Mouse (Mus musculus) liver, embryonic 16.5 days (tissue): Measurements from ENCODE around the gene C130026I21Rik. TPM values are rescaled to one million over a fixed set of nuclear protein-coding genes. Genes with fewer than 3 reads are reported as not detected.
"Not testable (repeated sequence)": the region's sequence is repeated elsewhere in the genome, so short reads cannot be mapped to it uniquely, and the experiment has no call there.

Experiments
- ATAC-seq: fragments of 200-750 bp; cut with Nextera tagmentation; 2 replicates; pipeline ENCODE4 v1.8.0; 2017; ENCODE audit warnings: low read depth, mild to moderate bottlenecking, moderate number of reproducible peaks, moderate library complexity
- H3K27ac ChIP-seq: fragments of 300-500 bp; sonication (generic); 2 replicates; pipeline ENCODE4 v1.5.1; 2014; ENCODE audit warnings: mild to moderate bottlenecking, low read length
- H3K27me3 ChIP-seq: fragments of 300-500 bp; sonication (generic); 2 replicates; pipeline ENCODE4 v1.6.1; 2014; ENCODE audit warnings: low read depth, low read length, mixed read lengths; ENCODE audit not compliant: control insufficient read depth, insufficient read depth
- H3K36me3 ChIP-seq: fragments of 300-500 bp; sonication (generic); 2 replicates; pipeline ENCODE4 v1.6.1; 2014; ENCODE audit warnings: mild to moderate bottlenecking; ENCODE audit not compliant: control insufficient read depth, insufficient read depth
- H3K4me1 ChIP-seq: fragments of 300-500 bp; sonication (generic); 2 replicates; pipeline ENCODE4 v1.6.1; 2014; ENCODE audit warnings: low read depth, low read length, mixed read lengths; ENCODE audit not compliant: control insufficient read depth
- H3K4me2 ChIP-seq: fragments of 300-500 bp; sonication (generic); 2 replicates; pipeline ENCODE4 v1.6.1; 2014; ENCODE audit warnings: low read depth, low read length, mixed read lengths
- H3K4me3 ChIP-seq: fragments of 300-500 bp; sonication (generic); 2 replicates; pipeline ENCODE4 v1.5.1; 2014; ENCODE audit warnings: low read depth, mild to moderate bottlenecking, low read length
- H3K9ac ChIP-seq: fragments of 300-500 bp; sonication (generic); 2 replicates; pipeline ENCODE4 v1.6.1; 2014; ENCODE audit warnings: low read depth, low read length
- H3K9me3 ChIP-seq: fragments of 300-500 bp; sonication (generic); replicated peaks from 2 replicates; pipeline ENCODE4 v1.6.1; 2016; ENCODE audit warnings: low read length; ENCODE audit not compliant: control insufficient read depth
- WGBS: fragments of 180-500 bp; shearing (Covaris S2); extraction: QIAGEN DNeasy Blood & Tissue Kit; methylation state at CpG from one replicate; pipeline ENCODE4 v1.1.7; 2014; ENCODE audit not compliant: insufficient replicate concordance; 5-methylcytosine and 5-hydroxymethylcytosine counted together
- polyA plus RNA-seq: library from polyadenylated mRNA; unstranded; fragments of >200 nt; fragmentation: Nextera tagmentation; extraction: Ambion mirVana; gene quantifications from 2 replicates; pipeline ENCODE4 v1.2.1, GENCODE M21; 2015

Gene C130026I21Rik
- polyA plus RNA-seq, 1 experiment from 2014 or later: 0.27 TPM

GRCm38 (mm10) chr1:85099081-85099480 lies 171.3 kb downstream of the C130026I21Rik start:
- H3K36me3 ChIP-seq, H3K27ac ChIP-seq, H3K9ac ChIP-seq, ATAC-seq, H3K27me3 ChIP-seq, H3K4me3 ChIP-seq, H3K9me3 ChIP-seq, H3K4me1 ChIP-seq, H3K4me2 ChIP-seq: not testable (repeated sequence)
- 65% methylated on average over 5 of the region's 7 CpGs for WGBS

- ATAC-seq, H3K4me2 ChIP-seq, H3K9me3 ChIP-seq, H3K9ac ChIP-seq, H3K4me3 ChIP-seq, H3K27me3 ChIP-seq, H3K36me3 ChIP-seq, H3K27ac ChIP-seq, H3K4me1 ChIP-seq: not testable (repeated sequence)
- 52% methylated on average over 6 of the region's 7 CpGs for WGBS
Measured at GRCm38 (mm10) chr1:85093011-85093572, 177.3 kb downstream of the C130026I21Rik start.

- H3K27ac ChIP-seq, H3K27me3 ChIP-seq, ATAC-seq, H3K36me3 ChIP-seq, H3K4me3 ChIP-seq, H3K9me3 ChIP-seq, H3K9ac ChIP-seq, H3K4me1 ChIP-seq, H3K4me2 ChIP-seq: not testable (repeated sequence)
- 15% methylated on average over 1 of the region's 3 CpGs for WGBS
Measured at GRCm38 (mm10) chr1:85092169-85092568, 178.2 kb downstream of the C130026I21Rik start.

GRCm38 (mm10) chr1:85086211-85086610 lies 184.2 kb downstream of the C130026I21Rik start:
- H3K27me3 ChIP-seq, H3K9ac ChIP-seq, H3K36me3 ChIP-seq, H3K9me3 ChIP-seq, H3K4me2 ChIP-seq, H3K4me1 ChIP-seq, H3K4me3 ChIP-seq, H3K27ac ChIP-seq, ATAC-seq: not testable (repeated sequence)
- 50% methylated on average over 1 of the region's 1 CpGs for WGBS

GRCm38 (mm10) chr1:85084803-85085202 lies 185.6 kb downstream of the C130026I21Rik start:
- H3K9me3 ChIP-seq, H3K9ac ChIP-seq, H3K4me3 ChIP-seq, H3K4me1 ChIP-seq, H3K27ac ChIP-seq, H3K36me3 ChIP-seq, ATAC-seq, H3K27me3 ChIP-seq, H3K4me2 ChIP-seq: not testable (repeated sequence)
- WGBS: 56% methylated on average over 2 of the region's 3 CpGs

- not testable (repeated sequence) for H3K9me3 ChIP-seq, H3K4me3 ChIP-seq, H3K27ac ChIP-seq, H3K9ac ChIP-seq, H3K4me2 ChIP-seq, H3K36me3 ChIP-seq, ATAC-seq, H3K4me1 ChIP-seq, H3K27me3 ChIP-seq
- WGBS: 31% methylated on average over 3 of the region's 3 CpGs
Measured at GRCm38 (mm10) chr1:85073099-85073498, 197.3 kb downstream of the C130026I21Rik start.

- H3K27ac ChIP-seq, H3K9ac ChIP-seq, H3K9me3 ChIP-seq, H3K27me3 ChIP-seq, ATAC-seq, H3K4me1 ChIP-seq, H3K36me3 ChIP-seq, H3K4me2 ChIP-seq, H3K4me3 ChIP-seq: not testable (repeated sequence)
- WGBS: 35% methylated on average over 3 of the region's 3 CpGs
Measured at GRCm38 (mm10) chr1:85071690-85072089, 198.7 kb downstream of the C130026I21Rik start.

- WGBS: 63% methylated on average over 4 of the region's 6 CpGs
- H3K27me3 ChIP-seq, H3K9me3 ChIP-seq, ATAC-seq, H3K4me2 ChIP-seq, H3K4me1 ChIP-seq, H3K9ac ChIP-seq, H3K36me3 ChIP-seq, H3K27ac ChIP-seq, H3K4me3 ChIP-seq: not testable (repeated sequence)
Measured at GRCm38 (mm10) chr1:85035801-85036200, 234.6 kb downstream of the C130026I21Rik start.

GRCm38 (mm10) chr1:85034394-85034793 lies 236.0 kb downstream of the C130026I21Rik start:
- not testable (repeated sequence) for H3K4me2 ChIP-seq, ATAC-seq, H3K9me3 ChIP-seq, H3K4me3 ChIP-seq, H3K4me1 ChIP-seq, H3K27ac ChIP-seq, H3K36me3 ChIP-seq, H3K27me3 ChIP-seq, H3K9ac ChIP-seq
- 60% methylated on average over 3 of the region's 4 CpGs for WGBS
